Mouse (Mus musculus): ENCODE data around the gene Car5b. TPM values are rescaled to one million over a fixed set of nuclear protein-coding genes. Genes with fewer than 3 reads are reported as not detected.

The Car5b gene
- total RNA-seq, 2 experiments from 2014 or later = 17.9 to 41.0 TPM

- peak; percentile 85 to 92 for DNase-seq
These were observed 69.3 kb downstream of the Car5b start, which contains the start of gene Zrsr2 for GRCm38 (mm10) chrX:163958467-163958875. Gene Zrsr2 (minus strand): TSS chrX:163958661.

DNA sequence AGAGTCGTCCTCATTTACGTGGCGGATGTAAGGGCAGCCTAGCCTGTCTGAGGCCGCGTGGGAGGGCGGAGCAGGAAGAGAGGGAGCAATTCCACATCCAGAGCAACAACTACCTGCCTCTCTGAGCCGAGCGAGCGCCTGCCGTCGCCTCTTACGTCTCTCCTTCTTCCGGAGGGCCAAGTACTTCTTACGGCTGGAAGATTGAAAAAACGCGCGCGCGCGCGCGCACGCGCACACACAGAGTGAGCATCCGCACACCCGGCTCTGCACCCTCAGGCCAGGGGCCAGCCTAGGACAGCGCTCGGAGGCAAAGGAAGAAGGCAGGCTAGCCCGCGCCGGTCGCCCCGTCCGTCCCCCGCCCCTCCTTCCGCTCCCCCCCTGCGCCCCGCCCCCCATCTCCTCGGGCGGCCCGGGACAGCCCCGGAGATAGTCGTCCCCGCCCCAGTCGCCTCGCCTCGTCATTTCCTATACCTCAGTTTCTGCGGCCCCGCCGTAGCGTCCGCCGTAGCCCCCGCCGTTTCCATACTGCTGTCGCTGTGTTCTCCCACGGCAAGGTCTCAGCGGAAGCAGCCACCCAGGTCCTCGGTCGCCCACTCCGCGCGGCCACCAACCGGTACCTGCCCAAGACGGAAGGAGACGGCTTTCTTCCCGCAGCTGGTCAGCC, 69.9 kb downstream of the Car5b start:
- peak; percentile 69 to 86 for DNase-seq

- no peak for DNase-seq
These were observed 70.4 kb downstream of the Car5b start for GRCm38 (mm10) chrX:163957381-163957780.

DNA sequence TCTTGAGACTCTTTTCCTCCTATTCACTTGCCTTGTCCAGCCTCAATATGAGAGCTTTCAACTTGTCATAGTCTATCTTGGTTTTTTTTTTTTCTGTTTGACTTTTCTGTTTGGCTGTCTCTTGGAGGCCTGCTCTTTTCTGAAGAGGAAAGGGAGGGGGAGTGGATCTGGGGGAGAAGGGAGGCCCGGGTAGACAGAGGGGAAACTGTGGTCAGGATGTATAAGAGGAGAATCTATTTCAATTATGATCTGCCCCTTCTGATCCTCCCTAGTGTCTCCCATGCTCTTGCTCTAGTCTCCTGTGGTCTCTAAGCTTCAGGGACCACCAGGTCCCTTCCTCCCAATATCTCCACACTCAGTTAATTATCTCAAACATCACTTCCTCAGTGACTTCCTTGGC, 76.2 kb downstream of the Car5b start:
- DNase-seq = no peak

DNA sequence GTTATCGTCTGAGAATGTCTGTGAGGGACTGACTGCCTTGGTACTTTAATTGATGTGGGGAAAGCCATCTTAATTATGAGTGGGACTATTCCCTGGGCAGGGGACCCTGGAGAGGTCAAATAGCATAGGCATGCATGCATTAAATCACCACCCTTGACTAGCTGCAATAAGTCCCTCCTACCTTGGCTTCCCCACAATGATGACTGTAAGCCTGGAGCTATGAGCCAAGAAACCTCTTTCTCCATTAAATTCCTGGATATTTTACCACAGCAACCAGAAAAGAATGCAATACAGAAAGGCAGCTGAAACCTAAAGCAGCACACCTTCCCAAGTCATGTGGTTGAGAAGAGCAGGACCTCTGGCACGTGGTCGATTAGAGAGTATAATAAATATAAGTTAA, 83.4 kb downstream of the Car5b start:
- DNase-seq = no peak

GRCm38 (mm10) chrX:163938587-163938986, 89.2 kb downstream of the Car5b start:
- DNase-seq = peak; percentile 64 to 68

- DNase-seq = no peak
These were observed 93.1 kb downstream of the Car5b start for GRCm38 (mm10) chrX:163934731-163935130.

GRCm38 (mm10) chrX:163929550-163929949, 98.2 kb downstream of the Car5b start:
- DNase-seq = no peak

Other genes with a start within 250 kb of the Car5b start
- gene Ap1s2, start 119.0 kb downstream of the Car5b start, total RNA-seq (2021) = 10 to 100 TPM; 16.2 to 21.5 TPM
- gene Zrsr2, start 69.3 kb downstream of the Car5b start, total RNA-seq (2021) = 10 to 100 TPM; 23.7 to 30.2 TPM
- 1 to 10 TPM; 6.7 to 6.8 TPM for gene Siah1b, start 48.5 kb upstream of the Car5b start, total RNA-seq (2021)
- not detected for gene Cltrn, start 60.8 kb upstream of the Car5b start, total RNA-seq (2021)
- 10 to 100 TPM; 11.4 to 11.5 TPM for gene Ace2, start 111.3 kb upstream of the Car5b start, total RNA-seq (2021)
- gene Bmx, start 230.2 kb upstream of the Car5b start, total RNA-seq (2021) = under 1 TPM; 0.23 to 0.30 TPM
- gene Pir, start 241.4 kb upstream of the Car5b start, total RNA-seq (2021) = 1 to 10 TPM; 3.9 to 4.9 TPM